Mouse (Mus musculus): Measurements from ENCODE around the gene Tubgcp2. TPM values are rescaled to one million over a fixed set of nuclear protein-coding genes. Genes with fewer than 3 reads are reported as not detected.

Gene Tubgcp2
- total and polyA plus RNA-seq, 3 experiments, result 42.5 to 50.4 (median 46.7) TPM

DNA sequence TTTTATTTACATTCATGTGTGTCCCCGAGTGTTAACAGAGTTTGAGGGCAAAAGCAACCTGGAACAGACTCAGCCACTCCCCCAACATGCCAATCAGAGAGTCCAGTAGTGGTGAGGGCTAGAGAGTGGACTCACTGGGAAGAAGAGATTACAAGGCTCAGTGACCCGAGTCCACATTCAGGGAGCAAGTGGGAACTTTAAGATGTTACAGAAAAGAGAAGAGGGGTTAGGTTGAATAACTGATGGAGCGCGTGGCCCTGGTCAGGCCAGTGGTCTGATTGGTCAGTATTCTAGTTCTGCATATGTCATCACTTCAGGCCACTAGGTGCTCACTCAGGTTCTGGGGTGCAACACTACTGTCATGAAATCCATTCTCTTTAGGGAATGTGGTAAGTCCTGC, 69.3 kb downstream of the Tubgcp2 start:
- Histone ChIP-seq H3K4me3 (replicated peaks in 1 of 3; ENCODE audit: low read depth in 2 of 3, low read length in 2 of 3, poor library complexity in 1 of 3) (peak overlapping the region in 1 of 3 experiments; percentile 37), H3K4me1 (ENCODE audit: control insufficient read depth in 1 of 2, insufficient read depth in 2 of 2) (peaks cover 55 to 91% of the 10 kb centered on the region in 2 experiments), H3K36me3 (replicated peaks in 1 of 2; ENCODE audit: control insufficient read depth in 1 of 2, insufficient read depth in 1 of 2, low read length in 1 of 2) (no peaks in the 10 kb centered on the region), H3K9ac (ENCODE audit: insufficient read depth, low read depth) (peak overlapping the region; percentile 78; the same call in 1 of the 2 replicates), H3K79me2 (replicated peaks; ENCODE audit: control insufficient read depth, extremely low read depth, insufficient read depth, poor library complexity, severe bottlenecking) (no peaks in the 10 kb centered on the region), H3K27ac (ENCODE audit: insufficient read depth, low read depth) (peak overlapping the region; percentile 94), H3K9me3 (replicated peaks; ENCODE audit: low read length) (no peaks in the 10 kb centered on the region), H3K4me2 (ENCODE audit: insufficient read depth, low read depth, poor library complexity, severe bottlenecking) (peak overlapping the region; percentile 3; the same call in 1 of the 2 replicates), H3K27me3 (replicated peaks) (no peaks in the 10 kb centered on the region)
- in situ Hi-C loops (cut with MboI; ENCODE audit: low pct_ligation_motif_present, low pct_unique_long_range_greater_than_20kb, low sequenced_read_pairs) (no loop called here), dilution Hi-C loops (cut with MboI; ENCODE audit: extremely low pct_ligation_motif_present, extremely low pct_unique_long_range_greater_than_20kb, low sequenced_read_pairs) (no loop called here)
- TF ChIP-seq E2F4 (IDR thresholded peaks at IDR 0.05; ENCODE audit: insufficient replicate concordance, low read depth, low read length) (no peak), HCFC1 (IDR thresholded peaks at IDR 0.05; ENCODE audit: low read depth, low read length) (no peak), CHD1 (IDR thresholded peaks at IDR 0.05; ENCODE audit: low read depth, low read length) (peak; percentile 64; the same call in 1 of the 2 replicates), RCOR1 (conservative IDR thresholded peaks at IDR 0.05; ENCODE audit: low read depth, low read length) (no peak), TCF12 (IDR thresholded peaks at IDR 0.05; ENCODE audit: low read depth, low read length) (peak; percentile 29; the same call in 1 of the 2 replicates), EP300 (IDR thresholded peaks at IDR 0.05; ENCODE audit: low read length) (no peak; the same call in 1 of the 2 replicates), USF2 (conservative IDR thresholded peaks at IDR 0.05; ENCODE audit: low read depth, low read length) (no peak), CTCF (conservative IDR thresholded peaks at IDR 0.05 in 1 of 2, IDR thresholded peaks at IDR 0.05 in 1 of 2; ENCODE audit: low read depth in 2 of 2, low read length in 2 of 2) (no peak), SIN3A (IDR thresholded peaks at IDR 0.05; ENCODE audit: low read length) (peak; percentile 34; the same call in 1 of the 2 replicates), ETS1 (conservative IDR thresholded peaks at IDR 0.05; ENCODE audit: low read depth, low read length) (0 out of 2 replicates have a peak, but pooled peaks have one; percentile 9), POLR2A (IDR thresholded peaks at IDR 0.05; ENCODE audit: low read depth, low read length) (0 out of 2 replicates have a peak, but pooled peaks have one; percentile 14), ZMIZ1 (IDR thresholded peaks at IDR 0.05; ENCODE audit: low read depth, low read length) (peak; percentile 56; the same call in 1 of the 2 replicates), MEF2A (IDR thresholded peaks at IDR 0.05; ENCODE audit: borderline replicate concordance, low read depth, low read length) (peak; percentile 57; the same call in 1 of the 2 replicates), BHLHE40 (IDR thresholded peaks at IDR 0.05; ENCODE audit: low read depth, low read length) (no peak), USF1 (IDR thresholded peaks at IDR 0.05; ENCODE audit: low read depth, low read length) (no peak), TBP (conservative IDR thresholded peaks at IDR 0.05; ENCODE audit: low read depth, low read length) (no peak), JUND (conservative IDR thresholded peaks at IDR 0.05; ENCODE audit: low read depth, low read length) (no peak)
- DNase-seq (ENCODE audit: extremely low read depth), result no peak

DNA sequence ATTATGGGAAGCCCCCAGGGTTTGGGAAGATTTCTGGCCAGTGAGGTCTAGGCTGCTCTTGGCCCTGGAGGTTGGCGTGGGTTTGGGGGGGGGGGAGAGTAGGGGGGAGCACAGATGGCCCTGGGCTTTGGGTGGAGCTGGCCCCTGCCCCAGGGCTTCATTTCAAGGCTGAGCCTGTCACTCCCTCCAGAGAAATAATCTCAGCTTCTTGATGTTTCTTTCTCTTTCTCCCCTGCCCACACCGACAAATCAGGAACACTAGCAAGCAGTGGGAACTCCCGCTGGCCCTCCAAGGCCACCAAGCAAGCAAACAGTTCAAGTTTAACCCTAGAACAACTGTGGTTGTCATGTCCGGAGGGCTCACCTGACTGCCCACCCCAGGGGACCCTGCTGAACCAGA, 72.7 kb downstream of the Tubgcp2 start:
- no peaks in the 10 kb centered on the region for H3K9me3 ChIP-seq (replicated peaks; ENCODE audit: low read length)
- no peaks in the 10 kb centered on the region for H3K27me3 ChIP-seq (replicated peaks)
- no peak overlapping the region for H3K4me3 ChIP-seq (replicated peaks in 1 of 3; ENCODE audit: low read depth in 2 of 3, low read length in 2 of 3, poor library complexity in 1 of 3)
- in situ Hi-C loops (cut with MboI; ENCODE audit: low pct_ligation_motif_present, low pct_unique_long_range_greater_than_20kb, low sequenced_read_pairs), result no loop called here
- H3K36me3 ChIP-seq (replicated peaks in 1 of 2; ENCODE audit: control insufficient read depth in 1 of 2, insufficient read depth in 1 of 2, low read length in 1 of 2), result no peaks in the 10 kb centered on the region
- DNase-seq (ENCODE audit: extremely low read depth), result no peak
- dilution Hi-C loops (cut with MboI; ENCODE audit: extremely low pct_ligation_motif_present, extremely low pct_unique_long_range_greater_than_20kb, low sequenced_read_pairs), result no loop called here
- no peak for TF ChIP-seq ELF1 (IDR thresholded peaks at IDR 0.05; ENCODE audit: low read depth, low read length)
- peaks cover 41 to 90% of the 10 kb centered on the region in 2 experiments for H3K4me1 ChIP-seq (ENCODE audit: control insufficient read depth in 1 of 2, insufficient read depth in 2 of 2)
- H3K27ac ChIP-seq (ENCODE audit: insufficient read depth, low read depth), result no peak overlapping the region
- H3K4me2 ChIP-seq (ENCODE audit: insufficient read depth, low read depth, poor library complexity, severe bottlenecking), result no peak overlapping the region
- no peaks in the 10 kb centered on the region for H3K79me2 ChIP-seq (replicated peaks; ENCODE audit: control insufficient read depth, extremely low read depth, insufficient read depth, poor library complexity, severe bottlenecking)
- H3K9ac ChIP-seq (ENCODE audit: insufficient read depth, low read depth), result no peak overlapping the region

Measured in CH12.LX (cell line).